Mouse (Mus musculus) right cerebral cortex, adult 18-20 months (tissue): Measurements from ENCODE around the gene Gm5741.
A peak's percentile ranks its signal among the peaks of the same experiment; 100 is the strongest.

ENCODE experiments used
- DNase-seq: peaks from one replicate; pipeline ENCODE4 v3.0.0; 2022; ENCODE audit warnings: mixed read lengths

The Gm5741 gene

GRCm38 (mm10) chr8:85026670-85027515 lies 40.9 kb downstream of the Gm5741 start, which contains the start of gene Trir:
Gene Trir, plus strand, starts transcription at chr8:85026823.
- DNase-seq, result peak; percentile 96

- peak; percentile 89 for DNase-seq
These were observed 42.5 kb downstream of the Gm5741 start, which contains the start of gene Asna1 for GRCm38 (mm10) chr8:85025098-85025932. Gene Asna1, minus strand, starts transcription at chr8:85025281.

GRCm38 (mm10) chr8:85023846-85024245 lies 43.9 kb downstream of the Gm5741 start:
- no peak for DNase-seq

- no peak for DNase-seq
These were observed 46.2 kb downstream of the Gm5741 start for GRCm38 (mm10) chr8:85021514-85022055.
